Mouse (Mus musculus): ENCODE measurements around the gene Aldh9a1. TPM values are rescaled to one million over a fixed set of nuclear protein-coding genes. Genes with fewer than 3 reads are reported as not detected.
"Not testable (repeated sequence)": the region's sequence is repeated elsewhere in the genome, so short reads cannot be mapped to it uniquely, and the experiment has no call there.

The Aldh9a1 gene
- polyA plus RNA-seq, 1 experiment from 2014 or later: 80.8 TPM

- not testable (repeated sequence) for ATAC-seq; H3K27me3 ChIP-seq (ENCODE audit: insufficient read depth, low read length); H3K9ac ChIP-seq (replicated peaks)
These were observed 585 bp upstream of the Aldh9a1 start for GRCm38 (mm10) chr1:167349206-167349605.

GRCm38 (mm10) chr1:167350597-167351415, 1.0 kb downstream of the Aldh9a1 start:
- H3K27me3 ChIP-seq (ENCODE audit: insufficient read depth, low read length): no peaks in the 10 kb centered on the region
- peak overlapping the region; percentile 98 for H3K4me2 ChIP-seq (ENCODE audit: low read depth, low read length)
- 21% methylated on average over 13 of the region's 13 CpGs for WGBS (ENCODE audit: insufficient replicate concordance)
- H3K4me3 ChIP-seq (ENCODE audit: low read depth, low read length): peak overlapping the region; percentile 88
- H3K9ac ChIP-seq (replicated peaks): peak overlapping the region; percentile 94
- H3K4me1 ChIP-seq (ENCODE audit: insufficient read depth): peaks cover 13% of the 10 kb centered on the region
- peak overlapping the region; percentile 95 for H3K27ac ChIP-seq (ENCODE audit: low read depth)
- TF ChIP-seq EP300 (IDR thresholded peaks at IDR 0.05; ENCODE audit: low read depth) (no peak), CTCF (IDR thresholded peaks at IDR 0.05; ENCODE audit: low read depth) (no peak)
- H3K9me3 ChIP-seq (ENCODE audit: low read length): no peaks in the 10 kb centered on the region
- ATAC-seq: peak; percentile 9; the same call in 1 of the 2 replicates
- peaks cover 18% of the 10 kb centered on the region for H3K36me3 ChIP-seq (replicated peaks; ENCODE audit: insufficient read depth, low read length)
- no peak for DNase-seq

More at GRCm38 (mm10) chr1:167349206-167349605, 585 bp upstream of the Aldh9a1 start:
- DNase-seq; H3K36me3 ChIP-seq (replicated peaks; ENCODE audit: insufficient read depth, low read length); H3K9me3 ChIP-seq (ENCODE audit: low read length); H3K4me3 ChIP-seq (ENCODE audit: low read depth, low read length): not testable (repeated sequence)
- Histone ChIP-seq H3K27ac (ENCODE audit: low read depth) (peak overlapping the region; percentile 95), H3K4me2 (ENCODE audit: low read depth, low read length) (peak overlapping the region; percentile 98; the same call in 1 of the 2 replicates), H3K4me1 (ENCODE audit: insufficient read depth) (peaks cover 13% of the 10 kb centered on the region)
- WGBS (ENCODE audit: insufficient replicate concordance): 39% methylated on average over 3 of the region's 3 CpGs
- TF ChIP-seq CTCF (IDR thresholded peaks at IDR 0.05; ENCODE audit: low read depth): 0 out of 2 replicates have a peak, but pooled peaks have one; percentile 3

- 80% methylated on average over 14 of the region's 14 CpGs for WGBS (ENCODE audit: insufficient replicate concordance)
- Histone ChIP-seq H3K36me3 (replicated peaks; ENCODE audit: insufficient read depth, low read length) (peaks cover 33% of the 10 kb centered on the region), H3K9ac (replicated peaks) (no peak overlapping the region), H3K4me1 (ENCODE audit: insufficient read depth) (peaks cover 13% of the 10 kb centered on the region), H3K27me3 (ENCODE audit: insufficient read depth, low read length) (no peaks in the 10 kb centered on the region), H3K4me2 (ENCODE audit: low read depth, low read length) (no peak overlapping the region), H3K27ac (ENCODE audit: low read depth) (no peak overlapping the region), H3K4me3 (ENCODE audit: low read depth, low read length) (no peak overlapping the region), H3K9me3 (ENCODE audit: low read length) (no peaks in the 10 kb centered on the region)
- TF ChIP-seq EP300 (IDR thresholded peaks at IDR 0.05; ENCODE audit: low read depth) (no peak), CTCF (IDR thresholded peaks at IDR 0.05; ENCODE audit: low read depth) (no peak)
- DNase-seq (no peak), ATAC-seq (no peak)
These were observed 2.6 kb downstream of the Aldh9a1 start for GRCm38 (mm10) chr1:167352403-167352802.

- Histone ChIP-seq H3K27me3 (ENCODE audit: insufficient read depth, low read length) (no peaks in the 10 kb centered on the region), H3K4me2 (ENCODE audit: low read depth, low read length) (no peak overlapping the region), H3K4me1 (ENCODE audit: insufficient read depth) (no peaks in the 10 kb centered on the region), H3K4me3 (ENCODE audit: low read depth, low read length) (no peak overlapping the region), H3K27ac (ENCODE audit: low read depth) (no peak overlapping the region), H3K9ac (replicated peaks) (no peak overlapping the region), H3K9me3 (ENCODE audit: low read length) (no peaks in the 10 kb centered on the region), H3K36me3 (replicated peaks; ENCODE audit: insufficient read depth, low read length) (peaks cover 65% of the 10 kb centered on the region)
- no peak for DNase-seq
- 72% methylated on average over 9 of the region's 9 CpGs for WGBS (ENCODE audit: insufficient replicate concordance)
- no peak for TF ChIP-seq EP300 (IDR thresholded peaks at IDR 0.05; ENCODE audit: low read depth)
- TF ChIP-seq CTCF (IDR thresholded peaks at IDR 0.05; ENCODE audit: low read depth): no peak
- peak; percentile 30; the same call in 1 of the 2 replicates for ATAC-seq
These were observed 7.6 kb downstream of the Aldh9a1 start for GRCm38 (mm10) chr1:167357387-167357786.

GRCm38 (mm10) chr1:167358731-167359130, 8.9 kb downstream of the Aldh9a1 start:
- H3K4me1 ChIP-seq (ENCODE audit: insufficient read depth): no peaks in the 10 kb centered on the region
- no peak overlapping the region for H3K4me3 ChIP-seq (ENCODE audit: low read depth, low read length)
- H3K4me2 ChIP-seq (ENCODE audit: low read depth, low read length): no peak overlapping the region
- no peak overlapping the region for H3K9ac ChIP-seq (replicated peaks)
- ATAC-seq (no peak), DNase-seq (no peak)
- no peaks in the 10 kb centered on the region for H3K27me3 ChIP-seq (ENCODE audit: insufficient read depth, low read length)
- H3K9me3 ChIP-seq (ENCODE audit: low read length): no peaks in the 10 kb centered on the region
- TF ChIP-seq EP300 (IDR thresholded peaks at IDR 0.05; ENCODE audit: low read depth): no peak
- no peak for TF ChIP-seq CTCF (IDR thresholded peaks at IDR 0.05; ENCODE audit: low read depth)
- WGBS (ENCODE audit: insufficient replicate concordance): 85% methylated on average over 9 of the region's 9 CpGs
- peaks cover 76% of the 10 kb centered on the region for H3K36me3 ChIP-seq (replicated peaks; ENCODE audit: insufficient read depth, low read length)
- H3K27ac ChIP-seq (ENCODE audit: low read depth): no peak overlapping the region

GRCm38 (mm10) chr1:167360268-167360667, 10.5 kb downstream of the Aldh9a1 start:
- Histone ChIP-seq H3K36me3 (replicated peaks; ENCODE audit: insufficient read depth, low read length) (peaks cover 77% of the 10 kb centered on the region), H3K4me3 (ENCODE audit: low read depth, low read length) (no peak overlapping the region), H3K27ac (ENCODE audit: low read depth) (no peak overlapping the region), H3K27me3 (ENCODE audit: insufficient read depth, low read length) (no peaks in the 10 kb centered on the region), H3K4me2 (ENCODE audit: low read depth, low read length) (no peak overlapping the region), H3K9me3 (ENCODE audit: low read length) (no peaks in the 10 kb centered on the region), H3K9ac (replicated peaks) (no peak overlapping the region), H3K4me1 (ENCODE audit: insufficient read depth) (no peaks in the 10 kb centered on the region)
- 89% methylated on average over 4 of the region's 4 CpGs for WGBS (ENCODE audit: insufficient replicate concordance)
- DNase-seq (no peak), ATAC-seq (no peak)
- TF ChIP-seq EP300 (IDR thresholded peaks at IDR 0.05; ENCODE audit: low read depth) (no peak), CTCF (IDR thresholded peaks at IDR 0.05; ENCODE audit: low read depth) (no peak)

Measured in liver, postnatal 0 days (tissue).